Mouse (Mus musculus) lung, adult 2 months (tissue): Measurements from ENCODE around the gene Tpcn1. TPM values are rescaled to one million over a fixed set of nuclear protein-coding genes. Genes with fewer than 3 reads are reported as not detected.

Experiments
- DNase-seq: peaks from one replicate; pipeline ENCODE4 v3.0.0; 2022
- H3K4me1 ChIP-seq: fragments of 200-500 bp; 2 replicates; pipeline ENCODE4 v1.6.1; 2011; ENCODE audit warnings: low read length; ENCODE audit not compliant: control insufficient read depth, insufficient read depth
- H3K4me3 ChIP-seq: fragments of 200-500 bp; replicated peaks from 2 replicates; pipeline ENCODE3; 2011; ENCODE audit warnings: low read depth, mild to moderate bottlenecking, control low read depth, low read length; ENCODE audit errors: extremely low read depth
- CTCF ChIP-seq: fragments of 200-500 bp; IDR thresholded peaks from 2 replicates; pipeline ENCODE4 v1.5.1; 2011; ENCODE audit warnings: mild to moderate bottlenecking, low read length, control low read depth; ENCODE audit not compliant: insufficient read depth
- POLR2A ChIP-seq: fragments of 200-500 bp; IDR thresholded peaks from 2 replicates; pipeline ENCODE4 v1.6.1; 2011; ENCODE audit warnings: low read depth, mild to moderate bottlenecking, control low read depth, low read length, borderline replicate concordance; ENCODE audit errors: extremely low read depth
- WGBS: fragments of 180-500 bp; shearing (Covaris S2); methylation state at CpG from one replicate; pipeline ENCODE4 v1.1.7; 2018; 5-methylcytosine and 5-hydroxymethylcytosine counted together
- polyA plus RNA-seq: library from polyadenylated mRNA; depleted of rRNA; stranded (reverse); fragments of >200 nt; gene quantifications from 2 replicates; pipeline ENCODE4 v1.2.3, GENCODE M21; 2012; rRNA removed

The Tpcn1 gene
- polyA plus RNA-seq = 75.8 and 89.2 TPM in 2 replicates

GRCm38 (mm10) chr5:120588569-120589094, at the start of gene Tpcn1, which contains the start of gene Iqcd:
TSS of gene Tpcn1 (minus strand) at chr5:120588673.
TSS of gene Iqcd (plus strand) at chr5:120589016.
- peak within 1 kb of the TSS; percentile 94 for H3K4me3 ChIP-seq
- TF ChIP-seq CTCF (no peak), POLR2A (peak; percentile 95)
- peak; percentile 99 for DNase-seq
- peaks cover 15% of the 10 kb centered on the region for H3K4me1 ChIP-seq
- under 1% methylated on average over 35 of the region's 35 CpGs for WGBS

DNA sequence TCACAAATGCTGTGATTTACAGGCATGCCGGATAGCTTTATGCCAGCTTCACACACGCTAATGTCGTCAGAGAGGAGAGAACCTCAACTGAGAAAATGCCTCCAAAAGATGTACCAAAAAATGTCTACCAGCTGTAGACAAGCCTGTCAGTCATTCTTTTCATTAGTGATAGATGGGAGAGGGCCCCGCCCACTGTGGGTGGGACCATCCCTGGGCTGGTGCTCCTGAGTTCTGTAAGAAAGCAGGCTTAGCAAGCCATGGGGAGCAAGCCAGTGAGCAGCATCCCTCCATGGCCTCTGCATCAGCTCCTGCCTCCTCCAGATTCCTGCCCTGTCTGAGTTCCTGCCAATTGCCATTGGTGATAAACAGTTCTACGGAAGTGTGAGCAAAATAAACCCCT, 47.2 kb upstream of the Tpcn1 start:
- TF ChIP-seq CTCF (no peak), POLR2A (no peak)
- Histone ChIP-seq H3K4me1 (no peaks in the 10 kb centered on the region), H3K4me3 (no peak overlapping the region)
- WGBS = 84% methylated on average over 5 of the region's 5 CpGs
- DNase-seq = no peak

DNA sequence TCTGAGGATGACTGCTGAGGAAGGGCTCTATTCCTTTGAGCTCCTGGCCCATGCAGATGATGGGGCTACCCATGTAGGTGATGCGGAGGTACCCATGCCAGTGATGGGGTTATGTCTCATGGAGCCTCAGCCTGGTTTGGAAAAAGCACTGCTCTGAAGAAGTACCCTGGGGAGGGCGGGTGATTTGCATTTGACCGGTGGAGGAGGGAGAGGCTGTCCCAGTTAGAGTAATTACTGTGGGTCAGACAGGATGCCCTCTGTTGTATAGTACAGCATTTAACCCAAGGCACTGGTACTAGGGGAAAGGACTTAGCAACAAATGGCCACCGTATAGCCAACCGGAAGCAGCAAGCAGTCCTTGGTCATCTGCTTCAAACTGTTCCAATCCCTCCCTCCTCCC, 46.4 kb upstream of the Tpcn1 start:
- TF ChIP-seq POLR2A (no peak), CTCF (no peak)
- DNase-seq = no peak
- WGBS = 39% methylated on average over 5 of the region's 5 CpGs
- Histone ChIP-seq H3K4me1 (no peaks in the 10 kb centered on the region), H3K4me3 (no peak overlapping the region)

GRCm38 (mm10) chr5:120634131-120634530, 45.7 kb upstream of the Tpcn1 start, which contains the start of gene Cfap73:
TSS of gene Cfap73 (minus strand) at chr5:120634235.
- no peak for DNase-seq
- 42% methylated on average over 9 of the region's 9 CpGs for WGBS
- Histone ChIP-seq H3K4me1 (no peaks in the 10 kb centered on the region), H3K4me3 (no peak within 1 kb of the TSS)
- TF ChIP-seq CTCF (no peak), POLR2A (no peak)

DNA sequence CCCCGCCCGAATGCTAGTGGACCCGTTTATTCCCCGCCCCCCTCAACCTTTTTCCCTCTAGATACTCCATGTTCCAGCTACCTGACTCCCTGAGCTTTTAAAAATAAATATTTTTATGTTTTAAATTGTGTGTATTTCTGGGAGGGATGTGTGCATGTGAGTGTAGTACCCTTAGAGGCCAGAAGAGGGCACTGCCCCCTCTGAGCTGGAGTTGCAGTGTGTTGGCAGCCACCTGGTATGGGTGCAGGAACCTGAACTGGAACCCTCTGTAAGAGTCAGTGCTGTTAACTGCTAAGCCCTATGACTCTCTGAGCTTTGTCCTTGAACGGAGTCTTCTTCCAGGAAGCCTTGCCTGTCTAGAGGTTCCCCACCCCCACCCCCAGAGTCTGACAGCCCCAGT, 43.4 kb upstream of the Tpcn1 start:
- Histone ChIP-seq H3K4me3 (no peak overlapping the region), H3K4me1 (no peaks in the 10 kb centered on the region)
- TF ChIP-seq POLR2A (no peak), CTCF (0 out of 2 replicates have a peak, but pooled peaks have one; percentile 4)
- no peak for DNase-seq
- 84% methylated on average over 5 of the region's 5 CpGs for WGBS

DNA sequence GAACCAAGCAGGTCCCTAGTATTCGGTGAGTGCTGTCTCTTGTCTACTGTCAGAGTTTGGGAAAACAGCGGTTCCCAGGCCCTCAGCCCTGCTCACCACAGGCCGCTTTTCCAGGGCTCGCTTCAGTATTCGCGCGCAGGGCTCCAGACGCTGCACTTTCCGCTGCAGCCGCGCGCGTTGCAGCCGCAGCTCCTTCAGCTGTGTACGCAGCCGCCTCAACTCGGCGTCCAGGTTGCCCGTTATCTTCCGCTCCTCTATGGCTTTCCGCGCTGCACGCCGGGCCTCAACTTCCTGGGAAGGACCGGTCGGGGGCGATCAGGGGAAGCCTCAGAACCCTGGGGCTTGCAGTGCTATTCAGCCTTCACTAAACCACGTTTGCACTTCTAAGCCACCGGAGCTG, 42.7 kb upstream of the Tpcn1 start:
- 8% methylated on average over 29 of the region's 29 CpGs for WGBS
- Histone ChIP-seq H3K4me3 (no peak overlapping the region), H3K4me1 (no peaks in the 10 kb centered on the region)
- TF ChIP-seq POLR2A (no peak), CTCF (no peak)
- DNase-seq = no peak

- 42% methylated on average over 7 of the region's 7 CpGs for WGBS
- Histone ChIP-seq H3K4me1 (no peaks in the 10 kb centered on the region), H3K4me3 (no peak overlapping the region)
- no peak for DNase-seq
- TF ChIP-seq POLR2A (0 out of 2 replicates have a peak, but pooled peaks have one; percentile 5), CTCF (no peak)
Observed at GRCm38 (mm10) chr5:120628624-120629023, 40.2 kb upstream of the Tpcn1 start.

DNA sequence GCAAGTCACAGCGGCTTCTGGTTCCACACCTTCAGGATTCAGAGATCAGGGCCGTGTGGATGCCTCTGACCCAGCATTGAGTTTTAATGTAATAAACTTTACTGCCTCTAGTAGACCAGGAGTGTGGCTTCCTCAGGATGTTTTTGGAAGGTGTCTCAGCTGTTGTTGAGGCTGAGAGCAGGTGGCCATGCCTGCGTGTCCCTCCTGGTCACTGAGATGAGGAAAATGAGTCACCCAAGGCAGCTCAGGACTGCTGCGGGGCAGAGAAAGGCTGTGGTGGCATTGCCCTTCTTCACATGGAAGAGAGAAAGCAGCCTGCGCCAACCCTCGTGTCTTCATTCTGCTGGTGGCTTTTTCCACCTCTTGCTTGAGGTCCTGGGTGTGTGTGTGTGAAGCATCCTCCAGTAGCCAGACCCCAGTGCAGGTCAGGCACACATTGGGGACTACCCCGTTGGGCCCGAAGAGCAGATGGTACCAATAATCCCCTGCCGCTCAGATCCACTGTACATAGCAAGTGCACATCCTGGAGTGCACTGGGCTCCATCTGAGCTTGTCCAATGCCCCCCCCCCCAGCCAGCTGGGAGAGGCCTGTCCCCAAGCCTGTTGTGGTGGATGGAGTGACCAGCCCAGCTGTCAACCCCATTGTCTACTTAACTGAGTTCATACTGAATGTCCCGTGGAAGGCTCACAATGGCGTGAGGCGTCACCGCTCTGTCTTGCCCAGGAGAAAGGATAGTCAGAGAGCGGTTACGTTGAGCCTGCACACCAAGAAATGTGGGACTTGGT, 39.2 kb upstream of the Tpcn1 start:
- 89% methylated on average over 15 of the region's 15 CpGs for WGBS
- no peak for DNase-seq
- TF ChIP-seq CTCF (no peak), POLR2A (no peak)
- Histone ChIP-seq H3K4me3 (no peak overlapping the region), H3K4me1 (no peaks in the 10 kb centered on the region)

DNA sequence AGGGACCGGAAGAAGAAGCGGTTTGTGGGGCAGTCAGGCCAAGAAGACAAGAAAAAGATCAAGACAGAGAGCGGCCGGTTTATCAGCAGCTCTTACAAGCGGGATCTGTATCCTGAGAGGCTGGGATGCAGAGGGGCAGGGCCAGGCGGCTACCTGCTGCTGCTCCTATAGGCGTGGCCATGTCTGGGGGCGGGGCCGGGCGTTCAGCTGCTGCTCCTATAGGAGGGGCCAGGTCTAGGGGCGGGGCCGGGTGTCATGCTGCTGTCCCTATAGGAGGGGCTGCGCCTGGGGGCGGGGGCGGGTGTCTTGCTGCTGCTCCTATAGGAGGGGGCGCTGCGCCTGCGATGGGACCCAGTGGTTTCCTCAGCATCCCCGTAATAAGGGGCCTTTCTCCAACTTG, 37.9 kb upstream of the Tpcn1 start:
- 66% methylated on average over 19 of the region's 19 CpGs for WGBS
- TF ChIP-seq CTCF (no peak), POLR2A (no peak)
- Histone ChIP-seq H3K4me3 (no peak overlapping the region), H3K4me1 (no peaks in the 10 kb centered on the region)
- no peak for DNase-seq

DNA sequence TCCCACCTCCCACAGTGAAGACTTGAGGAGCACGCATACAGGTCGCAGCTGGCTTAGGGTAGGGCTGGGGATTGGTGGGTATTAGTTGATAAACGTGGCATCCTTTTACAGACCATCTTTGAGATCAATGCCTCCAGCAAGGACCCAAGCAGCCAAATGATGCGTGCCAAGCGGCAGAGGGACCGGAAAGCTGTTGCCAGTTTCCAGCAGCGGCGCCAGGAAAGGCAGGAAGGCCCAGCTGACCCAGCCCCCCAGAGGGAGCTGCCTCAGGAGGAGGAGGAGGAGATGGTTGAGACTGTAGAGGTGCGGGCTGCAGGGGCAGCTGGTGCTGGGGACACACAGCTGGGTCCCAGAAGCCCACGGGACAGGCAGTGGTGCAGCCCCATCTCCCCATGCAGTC, 36.0 kb upstream of the Tpcn1 start:
- H3K4me3 ChIP-seq = no peak overlapping the region
- H3K4me1 ChIP-seq = no peaks in the 10 kb centered on the region
- 84% methylated on average over 10 of the region's 10 CpGs for WGBS
- DNase-seq = no peak
- TF ChIP-seq CTCF (no peak), POLR2A (no peak)
